Mouse (Mus musculus): Measurements from ENCODE around the gene Toporsl.

Toporsl gene

DNA sequence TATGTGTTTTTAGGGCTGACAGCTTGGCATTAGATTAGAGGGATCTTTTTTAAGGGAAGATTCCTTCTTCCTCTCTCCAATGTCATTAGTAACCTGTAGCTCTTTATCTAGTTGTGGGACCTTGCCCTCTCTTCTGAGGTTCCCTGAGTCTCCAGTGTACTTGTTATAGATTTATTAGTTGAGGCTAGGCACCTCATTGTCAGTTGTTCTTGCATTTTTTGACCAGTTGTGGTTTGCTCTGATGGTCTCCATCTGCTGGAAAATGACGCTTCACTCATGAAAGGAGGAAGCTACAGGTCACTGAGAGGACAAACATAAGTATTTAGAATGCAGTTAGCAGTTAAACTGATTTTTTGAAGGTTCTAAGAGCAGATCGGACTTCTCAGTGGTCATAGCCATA is at the start of gene Toporsl:
TSS of gene Toporsl (plus strand) at position 348 of the 400 bp plus-strand sequence.
- no peak for DNase-seq

DNA sequence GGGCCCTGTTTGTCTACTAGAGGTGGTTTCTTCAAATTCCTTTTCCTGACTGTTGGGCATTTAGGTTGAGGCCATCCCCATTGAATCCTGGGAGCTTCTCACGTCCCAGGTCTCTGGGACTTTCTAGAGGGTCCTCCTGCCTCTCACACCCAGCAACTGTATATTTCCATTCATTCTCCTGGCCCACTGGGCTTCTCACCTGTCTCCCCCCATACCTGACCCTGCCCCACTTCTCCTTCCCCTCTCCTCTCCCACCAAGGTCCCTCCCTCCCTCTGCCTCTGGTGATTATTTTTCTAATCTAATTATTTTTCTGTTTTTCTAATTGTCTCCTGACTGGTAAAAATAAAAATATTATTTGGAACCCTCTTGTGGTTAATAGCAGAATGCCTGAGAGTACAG is 38.4 kb upstream of the Toporsl start:
- DNase-seq, result no peak

DNA sequence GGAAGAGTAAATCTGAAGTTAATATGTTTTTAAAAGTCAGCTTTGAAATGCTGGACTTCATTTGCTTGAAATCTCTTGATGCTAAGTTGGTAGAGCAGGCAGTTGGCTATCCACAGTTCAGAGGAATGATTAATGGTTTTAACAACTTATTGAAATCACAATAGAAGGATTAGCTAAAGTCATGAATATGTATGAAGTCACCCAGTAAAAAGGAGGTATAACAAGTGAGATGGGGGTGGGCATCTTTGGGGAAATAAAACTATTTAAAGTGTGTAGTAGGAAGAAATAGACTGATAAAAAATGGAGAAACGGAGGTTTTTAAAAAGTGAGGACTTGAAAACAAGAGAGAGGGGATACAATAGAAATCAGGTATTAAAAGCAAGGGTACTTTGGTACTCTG is 38.0 kb upstream of the Toporsl start:
- no peak for DNase-seq

DNA sequence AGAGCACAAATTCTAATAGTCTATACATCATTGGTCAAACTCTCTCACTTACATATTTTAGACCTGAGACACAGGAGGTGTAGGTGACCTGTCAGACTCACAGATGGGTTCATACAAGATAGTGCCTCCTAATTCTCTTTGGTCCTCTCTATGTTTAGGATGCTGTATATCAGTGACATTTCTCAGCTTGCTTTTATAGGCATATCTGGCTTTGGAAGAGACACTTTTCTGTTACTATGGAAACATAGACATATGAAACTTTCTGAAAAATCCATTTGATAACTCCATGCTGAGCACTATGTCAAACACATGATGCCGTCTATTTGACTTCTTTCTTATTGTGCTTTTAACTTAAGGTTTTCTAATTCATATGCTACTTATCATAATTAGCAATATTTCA is 32.2 kb upstream of the Toporsl start:
- no peak for DNase-seq

DNA sequence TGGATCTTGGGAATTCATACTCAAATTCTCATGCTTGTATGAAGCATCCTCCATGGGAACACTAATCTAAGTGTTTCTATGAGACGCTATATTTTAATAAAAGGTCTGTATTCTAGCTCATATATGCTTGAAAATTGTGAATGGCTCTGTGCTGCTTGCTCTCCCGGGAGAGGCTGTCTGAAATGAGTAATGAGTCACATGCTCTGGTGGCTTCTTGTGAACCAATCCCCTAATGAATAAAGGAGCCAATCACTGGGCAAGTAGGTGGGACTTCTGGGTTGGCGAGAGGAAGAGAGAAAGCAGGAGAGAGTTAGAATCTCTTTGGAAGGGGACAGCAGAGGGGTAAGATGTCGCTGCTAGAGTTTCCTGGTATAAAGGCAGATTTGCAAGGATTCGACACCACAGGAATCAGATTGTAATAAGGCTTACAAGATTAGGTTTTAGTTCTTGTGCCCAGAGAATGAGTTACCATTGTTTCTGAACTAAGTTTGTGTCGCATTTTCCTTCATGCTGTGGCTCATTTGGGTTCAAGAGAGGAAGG is 9.8 kb upstream of the Toporsl start:
- DNase-seq, result no peak

DNA sequence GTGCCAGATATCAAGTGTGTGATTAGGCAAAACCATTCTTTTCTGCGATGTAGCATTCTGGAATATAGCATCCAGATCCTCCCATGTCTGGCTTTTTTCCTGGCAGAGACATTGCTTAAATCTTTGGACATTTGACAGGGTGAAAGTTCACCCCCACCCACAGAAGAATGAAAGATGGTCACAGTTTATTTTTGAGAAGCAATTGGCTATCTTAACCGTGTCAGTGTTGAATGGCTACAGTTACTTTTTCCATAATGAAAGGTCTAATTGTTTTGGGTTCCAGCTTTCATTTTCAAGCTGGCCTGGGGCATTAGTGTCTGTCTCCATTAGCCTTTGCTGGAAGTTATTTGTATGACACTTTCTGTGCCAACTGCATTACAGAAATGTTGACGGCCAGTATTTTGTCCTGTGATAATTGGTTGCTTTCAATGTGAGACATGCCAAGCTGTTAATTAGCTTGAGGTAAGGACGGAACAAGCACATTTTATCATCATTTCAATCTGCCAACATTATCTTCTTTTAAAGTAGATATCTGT is 2.2 kb upstream of the Toporsl start:
- DNase-seq, result no peak

DNA sequence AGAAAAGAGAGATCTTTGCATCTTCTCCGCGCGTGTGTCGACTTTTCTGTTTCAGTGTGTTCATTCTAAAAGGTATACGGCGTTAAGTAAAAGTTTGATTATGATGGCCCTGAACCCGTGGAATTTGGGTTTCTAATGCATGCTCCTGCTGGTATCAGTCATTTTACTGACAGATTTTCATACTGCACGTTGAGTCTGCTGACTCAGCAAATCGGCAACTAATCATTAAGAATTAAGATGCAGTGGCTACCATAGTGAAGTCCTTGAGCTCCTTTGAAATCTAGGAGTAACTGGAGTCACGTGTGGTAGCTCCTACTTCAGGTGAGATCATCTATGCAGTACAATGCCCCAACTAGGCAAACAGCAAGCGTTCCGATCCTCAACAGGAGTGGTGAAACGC is 1.4 kb upstream of the Toporsl start:
- no peak for DNase-seq

DNA sequence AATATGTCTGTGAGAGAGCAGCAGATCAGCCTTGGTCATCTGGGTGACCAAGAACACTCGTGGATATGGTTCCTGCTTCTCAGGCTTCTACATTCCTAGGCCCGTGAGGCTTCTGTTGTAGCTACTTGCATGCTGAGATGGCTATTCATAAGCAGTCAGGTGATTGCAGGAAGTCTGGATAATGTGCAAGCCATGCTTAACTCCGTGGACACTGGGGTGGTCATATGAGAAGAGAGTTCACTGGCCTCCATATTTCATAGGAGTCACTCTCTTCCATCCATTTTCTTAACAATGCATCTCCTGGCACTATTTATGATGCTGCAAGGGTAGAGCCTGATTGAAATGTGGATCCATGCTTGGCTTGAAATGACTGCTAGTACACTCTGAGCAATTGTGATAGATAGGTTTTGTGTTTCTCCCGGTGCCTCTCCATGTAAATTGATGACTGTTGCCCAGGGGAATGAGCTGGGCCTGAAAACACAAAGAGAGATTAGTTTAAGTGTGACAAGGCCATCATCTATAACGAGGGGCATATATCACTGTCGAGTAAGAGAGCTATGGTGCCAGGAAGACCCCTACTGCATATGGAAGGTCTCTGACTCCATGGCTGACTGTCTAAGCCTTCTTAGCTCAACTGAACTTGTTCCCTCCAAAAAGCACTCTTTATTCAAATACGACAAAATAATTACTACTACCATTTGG is 2.3 kb downstream of the Toporsl start:
- DNase-seq, result no peak

DNA sequence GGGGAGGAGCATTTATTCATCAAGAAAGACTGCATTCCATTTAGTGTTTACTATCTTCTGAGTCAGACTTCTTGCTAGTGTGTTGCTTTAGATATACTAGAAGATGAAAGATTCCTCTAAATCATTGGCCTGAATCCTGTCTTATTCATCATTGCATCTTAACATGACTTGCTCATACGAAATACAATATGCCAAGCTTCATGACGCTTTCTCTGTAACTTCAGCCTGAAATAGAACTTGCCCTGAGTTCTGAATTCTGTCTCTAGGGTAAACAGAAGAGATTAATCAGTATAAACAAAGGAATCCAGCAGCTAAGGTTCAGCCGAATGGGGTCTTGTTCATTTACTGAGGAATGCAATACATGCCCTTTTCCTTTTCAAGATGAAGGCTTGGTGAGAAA is 10.8 kb downstream of the Toporsl start:
- no peak for DNase-seq

DNA sequence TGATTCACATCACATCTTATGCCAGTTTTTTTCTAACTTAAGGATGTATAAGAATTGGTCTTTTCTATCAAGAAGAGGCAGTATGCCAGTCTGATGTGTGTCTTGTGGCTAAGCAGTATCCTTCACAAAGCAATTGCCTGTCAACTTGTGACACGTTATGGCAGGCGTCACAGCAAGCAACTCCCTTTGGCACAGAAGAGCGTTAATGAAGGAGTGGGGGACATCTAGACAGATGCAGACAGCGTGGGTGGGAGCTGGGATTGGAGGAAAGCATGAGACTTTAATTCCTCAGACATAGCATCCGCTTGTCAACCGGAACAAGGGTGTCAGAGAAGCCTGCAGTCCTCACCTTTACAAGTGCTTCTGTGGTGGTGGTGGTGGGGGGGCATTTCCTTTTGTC is 38.9 kb downstream of the Toporsl start:
- no peak for DNase-seq

DNA sequence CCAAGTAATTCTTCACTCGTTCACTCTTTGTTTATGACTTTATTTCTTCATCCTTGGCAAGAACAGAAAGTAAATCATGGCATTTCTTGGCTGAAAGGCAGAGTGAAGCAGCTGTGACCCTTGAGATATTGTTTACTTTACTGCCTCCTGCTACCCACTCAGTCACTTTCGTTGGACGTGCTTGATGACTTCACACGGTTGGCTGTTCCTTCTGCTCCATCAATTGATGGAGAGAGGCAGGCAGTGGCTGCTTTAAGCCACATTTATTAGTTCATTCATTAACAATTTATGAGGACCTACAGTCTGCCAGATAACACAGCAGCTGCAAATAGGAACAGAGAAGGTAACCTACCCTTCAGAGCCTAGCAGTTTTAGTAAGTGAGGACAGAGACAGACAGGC is 51.7 kb downstream of the Toporsl start:
- DNase-seq, result no peak

DNA sequence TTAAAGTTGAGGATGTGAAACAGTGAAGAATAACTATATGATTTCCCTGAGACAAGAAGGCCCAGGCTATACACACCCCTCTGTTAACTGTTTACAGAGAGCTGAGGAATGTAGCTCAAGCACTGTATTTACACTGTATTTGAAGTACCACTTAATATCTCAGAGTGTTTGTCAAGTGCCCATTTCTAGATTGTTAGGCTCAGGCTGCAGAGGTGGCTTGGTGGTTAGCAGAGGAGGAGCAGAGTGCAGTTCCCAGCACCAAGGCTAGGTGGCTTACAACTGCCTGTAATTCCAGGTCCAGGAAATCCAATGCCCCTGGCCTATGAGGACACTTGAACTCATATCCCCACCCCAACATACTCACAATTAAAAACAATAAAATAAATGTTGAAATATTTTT is 63.6 kb downstream of the Toporsl start:
- DNase-seq, result no peak

DNA sequence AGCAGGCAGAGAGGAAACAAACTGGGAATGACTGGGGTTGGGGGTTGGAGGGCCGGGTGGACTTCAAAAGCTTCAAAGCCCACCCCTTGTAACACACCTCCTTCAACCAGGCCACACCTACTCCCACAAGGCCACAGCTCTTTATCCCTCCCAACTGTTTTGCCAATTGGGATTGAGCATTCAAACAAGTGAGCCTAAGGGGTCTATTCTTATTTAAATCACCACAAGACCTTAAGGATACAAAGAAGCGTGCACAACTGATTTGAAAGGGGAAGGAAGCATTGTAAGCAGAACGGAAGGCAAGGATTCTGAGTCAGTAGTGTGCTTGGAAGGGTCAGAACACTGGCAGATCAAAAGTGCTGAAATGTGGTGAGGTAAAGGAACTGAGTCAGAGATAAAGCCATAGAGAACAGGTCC is 64.6 kb downstream of the Toporsl start:
- DNase-seq, result no peak

DNA sequence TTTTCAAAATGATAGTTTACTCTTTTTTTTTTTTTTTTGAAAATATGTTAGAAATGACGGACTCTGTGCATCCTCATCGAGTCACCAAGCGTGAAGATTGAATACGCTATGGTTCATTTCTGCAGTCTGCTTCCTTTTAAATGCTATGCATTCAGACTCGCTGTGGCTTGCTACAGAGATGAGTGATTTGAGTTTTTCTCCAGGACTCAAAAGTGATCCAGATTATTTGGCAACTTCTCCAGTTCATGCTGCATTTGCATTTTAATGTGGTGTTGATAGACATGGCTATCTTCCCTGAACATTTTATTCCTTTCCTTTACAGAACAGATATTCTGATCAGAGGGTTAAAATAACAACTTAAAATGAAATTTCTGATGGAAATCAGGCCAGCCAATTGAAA is 65.2 kb downstream of the Toporsl start:
- no peak for DNase-seq
